Mouse (Mus musculus): ENCODE measurements around the gene Gm10912.
"Not testable (repeated sequence)": the region's sequence is repeated elsewhere in the genome, so short reads cannot be mapped to it uniquely, and the experiment has no call there.

Gm10912 gene

DNA sequence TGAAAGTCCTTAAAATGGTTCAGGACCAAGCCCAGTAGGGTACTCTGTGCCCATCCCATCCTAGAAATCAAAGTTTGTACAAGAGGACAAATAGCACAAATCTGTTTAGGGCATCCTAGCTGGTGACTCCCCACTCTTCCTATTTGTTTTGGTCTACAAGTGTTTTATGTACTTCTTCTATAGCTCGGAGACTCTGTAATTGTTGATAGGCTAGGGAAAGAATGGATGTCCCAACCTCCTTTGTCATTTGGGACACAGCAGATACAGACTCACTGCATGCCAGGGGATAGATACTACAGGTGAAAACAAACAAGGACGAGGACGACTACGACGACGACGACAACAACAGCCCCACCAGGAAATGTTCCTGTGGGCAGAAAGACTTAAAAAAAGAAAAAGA is 2.8 kb downstream of the Gm10912 start, which contains the start of gene Gm10799:
Gene Gm10799, minus strand, starts transcription at position 101 of the 400 bp plus-strand sequence.
- not testable (repeated sequence) for DNase-seq

DNA sequence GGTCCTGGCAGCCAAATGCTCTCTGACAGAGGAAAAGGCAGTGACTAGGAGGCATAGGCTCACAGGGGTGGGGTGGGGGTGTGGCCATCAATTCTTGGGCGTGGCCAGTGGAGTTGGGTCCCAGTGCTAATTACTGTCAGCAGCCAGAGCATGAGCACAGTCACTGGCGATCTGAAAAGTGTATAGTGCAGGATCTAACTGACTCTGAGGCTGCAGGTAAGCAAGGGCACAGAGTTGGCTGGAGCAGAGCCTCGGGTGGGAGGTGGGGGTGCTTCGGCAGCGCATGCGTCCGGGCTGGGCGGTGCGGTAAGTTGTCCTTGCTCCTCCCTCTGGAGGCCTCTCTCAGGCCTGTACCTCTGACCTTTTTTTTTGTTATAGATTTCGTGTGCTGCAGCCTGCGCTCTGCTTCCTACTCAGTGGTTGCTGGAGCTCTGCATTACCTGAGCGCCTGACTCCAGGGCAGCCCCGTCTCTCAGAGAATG is 4.1 kb downstream of the Gm10912 start, which contains the start of gene Cd59b:
Gene Cd59b, plus strand, starts transcription at position 146 of the 482 bp plus-strand sequence.
- DNase-seq = peak; percentile 32 to 33

DNA sequence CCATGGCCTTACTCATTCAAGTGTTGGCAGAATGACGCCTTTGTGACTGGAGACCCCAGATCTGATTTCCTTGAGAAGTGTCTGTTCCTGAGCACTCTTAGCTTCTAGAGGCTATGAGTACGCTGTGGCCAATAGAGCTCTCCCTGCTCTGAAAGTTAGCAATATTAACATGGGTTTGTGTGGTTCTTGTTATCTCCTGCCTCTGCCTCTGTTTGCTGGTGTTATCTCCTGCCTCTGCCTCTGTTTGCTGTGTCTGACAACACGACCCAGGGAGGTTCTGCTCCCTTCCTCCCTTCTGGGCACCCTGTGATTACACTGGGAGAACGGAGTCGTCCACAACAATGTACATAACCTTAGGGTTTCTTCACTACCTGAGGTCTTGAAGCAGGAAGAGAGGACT is 12.7 kb downstream of the Gm10912 start:
- DNase-seq = not testable (repeated sequence)

DNA sequence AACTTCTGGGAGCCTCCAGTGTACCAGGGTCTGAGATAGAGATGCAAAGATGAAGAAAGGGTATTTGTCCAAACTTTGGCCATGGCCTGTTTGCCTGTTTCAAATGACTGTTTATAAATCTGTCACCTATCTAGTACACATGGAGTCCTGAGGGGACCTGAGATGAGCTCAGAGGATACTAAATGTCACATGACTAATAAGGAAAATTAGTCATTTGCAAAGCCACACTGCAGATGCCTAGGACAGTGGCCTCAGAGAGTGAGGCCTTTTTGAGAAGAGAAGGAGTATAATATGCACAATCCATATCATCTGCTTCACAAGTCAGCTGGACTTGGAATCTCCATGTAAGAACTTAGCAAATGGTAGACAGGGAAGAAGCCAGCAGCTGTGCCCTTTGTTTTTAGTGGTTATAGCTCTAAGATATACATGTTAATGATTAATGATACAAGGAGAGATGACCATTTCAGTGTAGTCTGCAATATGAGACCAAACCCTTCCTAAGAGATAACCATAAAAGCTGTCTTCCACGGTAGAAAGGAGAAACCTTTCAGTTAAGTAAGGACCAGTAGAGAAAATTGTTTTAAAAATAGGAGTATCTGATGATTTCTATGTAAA is 15.9 kb downstream of the Gm10912 start:
- not testable (repeated sequence) for DNase-seq

DNA sequence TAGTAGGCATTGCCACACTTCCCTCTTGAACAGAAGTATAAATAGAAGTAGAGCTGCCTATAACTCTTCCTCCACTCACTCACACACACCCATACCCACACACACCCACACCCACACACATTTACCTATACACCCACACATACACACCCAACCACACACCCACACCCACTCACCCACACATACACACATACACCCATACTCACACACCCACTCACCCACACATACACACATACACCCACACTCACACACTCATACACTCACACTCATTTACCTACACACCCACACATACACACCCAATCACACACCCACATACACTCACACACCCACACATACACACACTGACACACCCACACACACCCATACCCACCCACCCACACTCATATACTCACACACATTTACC is 16.8 kb downstream of the Gm10912 start:
- no peak for DNase-seq

DNA sequence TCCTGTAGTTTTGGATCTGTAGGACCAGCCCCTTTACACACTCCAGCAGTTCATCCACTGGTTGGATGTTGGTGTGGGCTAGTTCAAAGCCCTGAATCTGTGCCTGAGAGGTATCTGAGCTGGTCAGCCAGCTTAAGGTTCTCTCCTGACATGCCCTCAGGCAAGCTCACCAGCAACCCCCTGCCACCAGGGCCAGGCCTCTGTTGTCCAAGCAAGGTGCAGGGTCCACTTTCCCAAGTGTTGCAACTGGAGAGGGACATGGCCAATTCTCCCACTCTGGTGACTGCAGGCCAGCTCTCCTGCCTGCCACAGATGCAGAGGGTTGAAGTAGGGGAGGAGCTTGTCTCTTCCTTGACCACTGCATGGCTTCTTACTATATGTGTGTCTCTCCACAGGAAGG is 18.4 kb downstream of the Gm10912 start:
- not testable (repeated sequence) for DNase-seq

DNA sequence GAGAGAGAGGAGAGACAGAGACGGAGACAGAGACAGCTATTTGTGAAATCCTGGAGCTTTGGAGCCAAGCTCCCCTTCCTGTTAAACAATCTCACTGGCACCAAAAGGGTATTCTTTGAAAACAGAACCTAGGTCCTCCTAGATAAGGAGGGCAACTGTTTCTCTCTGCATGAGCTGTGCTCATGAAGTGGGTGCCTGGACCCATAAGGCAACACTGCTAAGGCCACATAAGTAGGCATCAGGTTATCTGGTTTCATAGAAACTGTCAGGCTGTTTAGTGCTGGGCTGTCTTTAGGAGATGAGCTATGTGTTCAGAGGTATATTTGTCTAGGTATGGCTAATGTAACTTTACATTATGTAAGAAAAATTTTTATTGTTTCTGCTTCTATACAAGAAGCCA is 21.9 kb downstream of the Gm10912 start:
- not testable (repeated sequence) for DNase-seq

DNA sequence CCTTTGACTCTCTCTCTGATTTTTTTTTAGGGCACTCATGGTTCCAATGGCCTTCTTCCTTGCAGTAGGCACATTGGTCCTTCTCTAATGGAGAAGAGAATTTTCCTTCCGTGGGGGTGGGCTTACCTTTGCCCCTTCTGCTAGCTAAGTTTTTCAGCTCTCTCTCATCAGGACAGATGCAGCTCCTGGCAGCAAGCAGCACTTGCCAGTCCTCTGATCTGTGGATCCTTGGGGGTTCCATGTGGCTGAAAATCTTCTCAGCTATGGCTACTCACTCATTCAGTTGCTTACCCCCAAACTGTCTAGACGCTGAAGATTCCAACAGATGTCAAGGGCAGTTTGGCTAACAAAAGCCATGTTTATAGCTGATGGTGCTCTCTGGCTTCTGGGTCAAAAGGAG is 27.7 kb downstream of the Gm10912 start:
- DNase-seq = no peak

DNA sequence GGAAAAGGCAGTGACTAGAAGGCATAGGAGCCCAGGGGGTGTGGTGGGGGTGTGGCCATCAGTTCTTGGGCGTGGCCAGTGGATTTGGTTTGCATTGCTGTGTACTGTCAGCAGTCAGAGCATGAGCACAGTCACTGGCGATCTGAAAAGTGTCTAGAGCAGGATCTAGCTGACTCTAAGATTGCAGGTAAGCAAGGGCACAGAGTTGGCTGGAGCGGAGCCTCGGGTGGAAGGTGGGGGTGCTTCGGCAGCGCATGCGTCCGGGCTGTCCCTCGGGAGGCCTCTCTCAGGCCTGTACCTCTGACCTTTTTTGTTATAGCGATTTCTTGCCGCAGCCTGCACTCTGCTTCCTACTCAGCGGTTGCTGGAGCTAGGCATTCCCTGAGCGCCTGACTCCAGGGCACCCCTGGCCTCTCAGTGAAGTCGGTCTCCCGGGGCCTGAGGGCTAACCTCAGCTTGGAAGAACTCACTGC is 30.2 kb downstream of the Gm10912 start, which contains the start of gene Cd59a:
Gene Cd59a, plus strand, starts transcription at position 61 of the 473 bp plus-strand sequence.
- peak; percentile 64 to 66 for DNase-seq

DNA sequence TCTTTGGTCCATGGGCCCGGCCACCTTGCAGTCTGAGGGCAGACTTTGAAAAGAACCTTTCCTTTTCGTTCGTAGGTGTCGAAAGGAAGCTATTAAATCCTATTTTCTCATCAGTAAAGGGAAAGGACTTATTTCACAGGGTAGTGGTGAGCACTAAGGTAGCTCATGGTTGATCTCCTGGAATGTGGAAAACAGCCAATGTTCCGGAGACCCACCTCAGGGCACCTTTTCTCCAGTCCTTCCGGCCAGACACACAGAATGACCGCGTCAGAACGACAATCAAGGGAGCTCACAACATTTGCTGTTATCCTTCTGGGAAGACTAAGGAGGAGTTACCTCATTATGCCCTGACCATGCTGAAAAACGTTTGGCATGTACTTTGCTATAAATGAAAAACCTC is 30.6 kb downstream of the Gm10912 start:
- no peak for DNase-seq

DNA sequence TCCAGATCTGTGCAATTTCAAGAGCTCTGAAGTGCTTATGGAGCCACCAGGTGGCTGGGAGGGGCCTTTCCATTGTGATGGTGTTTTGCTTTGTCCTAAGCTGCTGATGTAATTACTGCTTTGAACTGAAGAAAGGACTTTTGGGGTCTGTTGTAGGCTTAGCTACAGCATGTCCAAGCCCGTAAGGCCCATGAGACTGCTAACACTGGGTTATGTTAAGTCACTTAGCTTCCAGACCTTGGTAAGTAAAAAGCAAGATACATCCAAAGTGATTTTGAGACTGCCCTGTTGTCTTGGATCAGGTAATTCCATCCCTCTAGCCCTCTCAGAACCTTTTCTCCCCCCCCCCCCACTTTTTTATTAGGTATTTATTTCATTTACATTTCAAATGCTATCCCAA is 31.2 kb downstream of the Gm10912 start:
- DNase-seq = not testable (repeated sequence)

DNA sequence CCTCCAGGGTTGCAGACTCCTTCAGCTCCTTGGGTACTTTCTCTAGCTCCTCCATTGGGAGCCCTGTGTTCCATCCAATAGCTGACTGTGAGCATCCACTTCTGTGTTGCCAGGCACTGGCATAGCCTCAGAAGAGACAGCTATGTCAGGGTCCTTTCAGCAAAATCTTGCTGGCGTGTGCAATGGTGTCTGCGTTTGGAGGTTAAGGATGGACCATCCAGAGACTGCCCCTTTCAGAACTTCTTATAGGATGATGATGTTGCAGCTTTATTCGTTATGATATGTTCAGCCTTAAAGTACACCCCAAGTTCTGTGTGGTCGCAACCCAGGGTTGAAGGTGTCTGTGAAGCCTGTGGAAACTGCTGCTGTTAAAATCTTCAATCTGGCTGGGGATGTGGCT is 31.8 kb downstream of the Gm10912 start:
- not testable (repeated sequence) for DNase-seq

DNA sequence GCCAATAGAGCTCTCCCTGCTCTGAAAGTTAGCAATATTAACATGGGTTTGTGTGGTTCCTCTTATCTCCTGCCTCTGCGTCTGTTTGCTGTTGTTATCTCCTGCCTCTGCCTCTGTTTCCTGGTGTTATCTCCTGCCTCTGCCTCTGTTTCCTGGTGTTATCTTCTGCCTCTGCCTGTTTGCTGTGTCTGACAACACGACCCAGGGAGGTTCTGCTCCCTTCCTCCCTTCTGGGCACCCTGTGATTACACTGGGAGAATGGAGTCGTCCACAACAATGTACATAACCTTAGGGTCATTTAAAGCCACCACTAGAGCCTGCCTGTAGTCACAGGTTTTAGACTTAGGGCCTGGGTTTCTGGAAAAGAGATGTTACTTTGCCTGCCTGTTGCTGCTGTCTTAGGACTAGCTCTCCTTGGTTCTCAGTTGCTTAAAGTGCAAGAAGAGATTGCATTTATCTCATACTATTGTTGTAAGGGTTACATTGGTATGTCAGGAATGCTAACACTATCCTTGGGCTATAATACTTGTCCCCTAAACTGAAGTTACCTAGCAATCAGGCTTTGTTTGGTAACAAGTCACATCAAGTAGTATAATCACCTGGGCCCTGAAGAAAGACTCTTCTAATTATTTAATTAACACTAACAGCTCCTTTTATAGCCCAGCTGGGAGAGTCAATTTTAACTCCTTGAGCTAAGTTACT is 33.1 kb downstream of the Gm10912 start:
- no peak for DNase-seq

DNA sequence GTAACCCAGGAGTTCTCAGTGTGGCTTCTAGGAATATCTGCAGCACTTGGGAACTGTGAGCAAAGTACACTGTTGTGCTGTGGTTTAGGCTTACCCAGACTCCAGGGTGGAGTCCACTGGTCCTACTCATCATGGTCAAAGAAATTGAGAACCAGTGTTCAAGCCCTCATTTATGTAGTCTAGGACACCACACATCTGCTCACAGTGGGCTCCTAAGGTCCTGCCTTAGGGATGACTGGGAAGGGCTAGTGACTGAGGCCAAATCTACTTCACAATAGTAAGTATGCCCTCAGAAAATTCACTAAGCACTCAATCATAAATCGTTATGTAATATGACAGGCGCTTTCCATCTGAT is 33.6 kb downstream of the Gm10912 start:
- DNase-seq = no peak

DNA sequence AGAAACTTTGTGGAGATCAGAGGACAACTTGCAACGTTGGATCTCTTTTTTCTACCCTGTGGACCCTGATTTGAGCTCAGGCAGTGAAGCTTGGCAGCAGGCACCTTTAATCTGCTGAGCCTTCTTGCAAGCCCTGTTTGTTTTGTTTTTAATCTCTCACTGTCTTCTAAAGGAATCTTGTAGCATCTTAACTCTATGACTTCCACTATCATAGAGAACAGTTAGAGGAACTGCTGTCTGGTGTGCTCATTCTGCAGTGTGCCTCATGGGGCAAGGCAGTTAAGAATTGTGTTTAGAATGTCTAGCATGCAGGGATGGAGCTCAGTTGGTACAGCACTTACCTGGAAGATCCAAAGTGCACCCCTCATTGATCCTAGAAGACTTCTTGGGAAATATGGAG is 34.3 kb downstream of the Gm10912 start:
- no peak for DNase-seq

DNA sequence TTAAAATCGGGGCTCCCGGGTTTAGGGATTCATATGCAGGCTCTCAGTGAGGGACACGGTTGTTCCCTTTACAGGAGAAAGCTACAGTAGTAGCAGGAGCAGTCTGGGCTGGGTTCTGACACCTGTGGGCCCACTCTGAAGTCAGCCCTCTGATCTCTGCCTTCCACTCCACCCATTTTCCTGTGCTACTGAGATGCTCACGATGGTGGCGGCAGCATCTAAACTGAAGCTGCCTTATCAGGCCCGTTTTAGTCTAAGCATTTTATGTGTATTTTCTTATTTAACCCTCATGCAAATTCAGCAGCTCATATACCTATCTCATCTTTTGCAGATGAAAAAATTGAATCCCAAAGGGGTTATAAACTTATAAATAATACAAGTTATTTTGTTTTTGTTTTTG is 39.2 kb downstream of the Gm10912 start:
- no peak for DNase-seq

DNA sequence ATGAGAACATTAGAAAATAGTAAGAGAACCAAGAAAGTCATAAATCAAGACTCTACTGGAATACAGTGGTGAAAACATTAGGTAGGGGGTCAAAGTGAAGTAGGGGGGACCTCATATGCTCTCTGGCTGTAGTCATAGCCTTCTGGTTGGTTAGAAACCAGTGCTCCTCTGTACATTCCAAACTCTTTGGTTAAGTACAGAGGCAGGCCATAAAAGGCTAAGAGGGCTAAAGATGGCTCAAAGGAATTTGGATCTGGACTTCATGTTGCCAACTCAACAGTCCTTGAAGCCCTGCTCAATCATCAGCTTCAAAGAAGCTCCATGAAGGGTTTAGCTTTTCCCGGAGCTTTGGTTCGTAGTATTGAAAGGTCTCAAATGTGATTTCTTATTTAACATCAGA is 43.4 kb downstream of the Gm10912 start:
- not testable (repeated sequence) for DNase-seq

DNA sequence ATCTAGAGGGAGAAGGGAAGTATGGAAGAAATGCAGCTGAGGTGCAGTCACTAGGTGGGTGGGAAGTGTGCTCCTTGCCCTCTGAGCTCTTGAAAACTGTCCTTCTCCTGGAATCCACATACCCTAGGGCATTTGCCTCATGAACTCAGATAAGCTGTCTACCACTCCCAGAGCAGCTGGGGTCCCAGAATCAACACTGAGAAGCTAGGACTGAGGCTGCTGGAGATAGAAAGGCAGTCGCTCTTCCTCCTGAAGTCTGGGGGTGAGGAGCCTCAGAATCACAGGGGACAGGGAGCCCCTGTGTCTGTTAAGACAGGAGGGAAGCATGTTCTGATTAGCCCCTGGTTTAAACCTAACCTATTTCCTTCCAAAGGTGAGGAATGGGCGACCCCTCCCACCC is 43.9 kb downstream of the Gm10912 start:
- no peak for DNase-seq

DNA sequence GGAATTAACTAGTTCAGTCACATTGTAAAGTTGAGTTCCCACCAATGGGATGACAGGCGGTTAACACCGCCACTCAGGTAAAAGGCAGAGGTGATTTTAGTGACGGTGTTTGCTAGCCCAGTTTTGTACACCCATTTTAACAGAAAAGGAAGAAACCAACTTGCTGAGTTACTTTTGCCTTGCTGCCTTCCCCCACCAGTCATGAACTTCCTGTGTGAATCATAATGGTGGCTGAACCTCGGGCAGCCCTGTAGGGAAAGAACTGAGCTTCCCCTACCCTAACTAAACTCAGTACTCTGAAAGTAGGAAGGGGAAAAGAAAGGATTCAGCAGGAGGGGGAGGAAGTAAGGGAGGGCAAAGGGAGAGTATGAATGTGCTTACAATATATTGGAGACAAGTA is 44.4 kb downstream of the Gm10912 start:
- no peak for DNase-seq

DNA sequence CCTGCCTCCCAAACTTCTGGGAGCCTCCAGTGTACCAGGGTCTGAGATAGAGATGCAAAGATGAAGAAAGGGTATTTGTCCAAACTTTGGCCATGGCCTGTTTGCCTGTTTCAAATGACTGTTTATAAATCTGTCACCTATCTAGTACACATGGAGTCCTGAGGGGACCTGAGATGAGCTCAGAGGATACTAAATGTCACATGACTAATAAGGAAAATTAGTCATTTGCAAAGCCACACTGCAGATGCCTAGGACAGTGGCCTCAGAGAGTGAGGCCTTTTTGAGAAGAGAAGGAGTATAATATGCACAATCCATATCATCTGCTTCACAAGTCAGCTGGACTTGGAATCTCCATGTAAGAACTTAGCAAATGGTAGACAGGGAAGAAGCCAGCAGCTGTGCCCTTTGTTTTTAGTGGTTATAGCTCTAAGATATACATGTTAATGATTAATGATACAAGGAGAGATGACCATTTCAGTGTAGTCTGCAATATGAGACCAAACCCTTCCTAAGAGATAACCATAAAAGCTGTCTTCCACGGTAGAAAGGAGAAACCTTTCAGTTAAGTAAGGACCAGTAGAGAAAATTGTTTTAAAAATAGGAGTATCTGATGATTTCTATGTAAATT is 45.7 kb downstream of the Gm10912 start:
- DNase-seq = not testable (repeated sequence)

DNA sequence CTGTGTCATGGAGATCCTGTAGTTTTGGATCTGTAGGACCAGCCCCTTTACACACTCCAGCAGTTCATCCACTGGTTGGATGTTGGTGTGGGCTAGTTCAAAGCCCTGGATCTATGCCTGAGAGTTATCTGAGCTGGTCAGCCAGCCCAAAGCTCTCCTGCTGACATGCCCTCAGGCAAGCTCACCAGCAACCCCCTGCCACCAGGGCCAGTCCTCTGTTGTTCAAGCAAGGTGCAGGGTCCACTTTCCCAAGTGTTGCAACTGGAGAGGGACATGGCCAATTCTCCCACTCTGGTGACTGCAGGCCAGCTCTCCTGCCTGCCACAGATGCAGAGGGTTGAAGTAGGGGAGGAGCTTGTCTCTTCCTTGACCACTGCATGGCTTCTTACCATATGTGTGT is 47.9 kb downstream of the Gm10912 start:
- not testable (repeated sequence) for DNase-seq

DNA sequence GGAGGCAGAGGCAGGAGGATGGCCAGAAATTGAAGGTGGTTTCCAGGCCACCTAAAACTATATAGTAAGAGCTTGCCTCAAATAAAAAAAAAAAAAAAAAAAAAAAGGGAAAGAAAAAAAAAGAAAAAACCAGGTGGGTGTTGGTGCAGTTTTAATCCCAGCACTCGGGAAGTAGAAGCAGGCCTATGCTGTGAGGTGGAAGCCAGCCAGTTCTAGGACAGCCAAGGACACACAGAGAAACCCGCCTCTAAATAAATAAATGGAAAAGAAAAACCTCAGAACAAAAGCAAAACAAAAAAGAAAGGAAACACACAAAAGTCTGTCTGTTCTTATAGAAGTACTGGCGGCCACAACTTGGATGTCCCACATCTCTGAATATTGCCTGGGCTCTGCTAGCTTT is 49.3 kb downstream of the Gm10912 start:
- no peak for DNase-seq
